Comparison of ENCODE assay signal across 30 mouse cellular contexts in the genomic region with DNA sequence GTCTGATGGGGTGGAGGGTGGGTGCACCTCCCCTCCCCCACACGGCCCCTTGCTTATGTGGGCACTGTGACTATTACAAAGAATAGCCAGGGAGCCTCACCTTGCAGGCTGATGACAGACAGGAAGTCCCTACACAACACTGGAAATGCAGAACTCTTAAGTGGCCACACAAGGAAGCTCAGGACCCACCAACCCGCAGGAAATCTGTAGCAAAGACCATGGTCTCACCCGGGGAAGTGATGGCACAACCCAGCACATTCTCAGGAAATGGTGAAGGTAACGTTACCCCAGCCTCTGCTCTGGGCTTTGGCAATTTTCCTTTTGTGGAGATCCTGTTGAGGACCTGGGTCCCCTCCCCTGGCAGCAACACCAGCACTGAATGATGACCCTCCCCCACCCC. TPM values are rescaled to one million over a fixed set of nuclear protein-coding genes. Genes with fewer than 3 reads are reported as not detected.
DNase-seq lines count a peak whose midpoint lies in the region; ATAC-seq lines count a peak whose summit lies in the region.
"Had no signal": no experiment of that assay in that cellular context is flagged by ENCODE, and none has a peak within 500 bp of the region (broad histone marks: within the 10 kb centered on the region; RNA-seq: fewer than 3 reads in every experiment).

No protein-coding gene starts in this region.

- no peaks in the 10 kb centered on the region for H3K36me3 ChIP-seq in liver, embryonic 13.5 days
- H3K36me3 ChIP-seq in limb, embryonic 13.5 days, result no peaks in the 10 kb centered on the region
- H3K36me3 ChIP-seq: G1E; hindbrain, embryonic 12.5 days; limb, embryonic 15.5 days; lung, embryonic 15.5 days; midbrain, embryonic 13.5 days had no signal

- H3K4me2 ChIP-seq in liver, embryonic 13.5 days, result no peak overlapping the region
- no peak overlapping the region for H3K4me2 ChIP-seq in limb, embryonic 13.5 days (replicated peaks)
- H3K4me2 ChIP-seq: heart, embryonic 11.5 days; hindbrain, embryonic 12.5 days; limb, embryonic 15.5 days; lung, embryonic 15.5 days; midbrain, embryonic 13.5 days had no signal

- no peaks in the 10 kb centered on the region for H3K9me3 ChIP-seq in liver, embryonic 13.5 days (replicated peaks)
- H3K9me3 ChIP-seq in limb, embryonic 13.5 days, result no peaks in the 10 kb centered on the region
- H3K9me3 ChIP-seq: hindbrain, embryonic 12.5 days; limb, embryonic 15.5 days; lung, embryonic 15.5 days; midbrain, embryonic 13.5 days had no signal

- peak; percentile 20; the same call in 1 of the 2 replicates for ATAC-seq in liver, embryonic 13.5 days (ENCODE audit: low read depth)
- peak; percentile 79 for ATAC-seq in common myeloid progenitor, adult 5-6 weeks (replicated peaks; ENCODE audit: low read depth, poor library complexity, severe bottlenecking)
- ATAC-seq in limb, embryonic 13.5 days (ENCODE audit: low FRiP score, low read depth), result no peak
- peak; percentile 87 for ATAC-seq in megakaryocyte progenitor cell, adult 5-6 weeks (replicated peaks; ENCODE audit: poor library complexity)
- ATAC-seq: Patski had no signal

- H3K27me3 ChIP-seq in liver, embryonic 13.5 days, result no peaks in the 10 kb centered on the region
- no peaks in the 10 kb centered on the region for H3K27me3 ChIP-seq in limb, embryonic 13.5 days
- H3K27me3 ChIP-seq: hindbrain, embryonic 12.5 days; limb, embryonic 15.5 days; lung, embryonic 15.5 days; midbrain, embryonic 13.5 days; Patski had no signal

- no peak overlapping the region for H3K27ac ChIP-seq in liver, embryonic 13.5 days
- H3K27ac ChIP-seq in limb, embryonic 13.5 days, result peak overlapping the region; percentile 11; the same call in 1 of the 2 replicates
- H3K27ac ChIP-seq: hindbrain, embryonic 12.5 days; limb, embryonic 15.5 days; lung, embryonic 15.5 days; macrophage; midbrain, embryonic 13.5 days had no signal

- WGBS in liver, embryonic 13.5 days (ENCODE audit: insufficient replicate concordance), result 25% methylated on average over 4 of the region's 4 CpGs
- WGBS in limb, embryonic 13.5 days, result 44% methylated on average over 4 of the region's 4 CpGs

- no peak overlapping the region for H3K9ac ChIP-seq in liver, embryonic 13.5 days
- H3K9ac ChIP-seq in limb, embryonic 13.5 days, result no peak overlapping the region
- H3K9ac ChIP-seq: hindbrain, embryonic 12.5 days; limb, embryonic 15.5 days; lung, embryonic 15.5 days; midbrain, embryonic 13.5 days had no signal

- no peak overlapping the region for H3K4me3 ChIP-seq in liver, embryonic 13.5 days (replicated peaks)
- no peak overlapping the region for H3K4me3 ChIP-seq in limb, embryonic 13.5 days
- H3K4me3 ChIP-seq: hindbrain, embryonic 12.5 days; limb, embryonic 15.5 days; lung, embryonic 15.5 days; midbrain, embryonic 13.5 days had no signal

- intact Hi-C loops in left cerebral cortex, postnatal 25 days (cut with DNase I), result no loop called here

- no peak for DNase-seq in liver, embryonic 13.5 days
- no peak for DNase-seq in liver
- DNase-seq in left cerebral cortex, postnatal 25 days (ENCODE audit: low spot score in 2 of 2), result no peak
- DNase-seq in layer of hippocampus, adult 8-10 months (ENCODE audit: low spot score in 2 of 2), result no peak
- no peak for DNase-seq in spleen, adult 12 weeks (ENCODE audit: low spot score)
- DNase-seq: adrenal gland, postnatal 36 days; cerebellum, adult 11-12 months; cerebellum, postnatal 14 days; embryo, embryonic 11 days; kidney, adult 11 months; right cerebral cortex, postnatal 25 days; thymus, postnatal 14 days had no signal

- no peaks in the 10 kb centered on the region for H3K4me1 ChIP-seq in liver, embryonic 13.5 days (replicated peaks)
- peaks cover 24% of the 10 kb centered on the region for H3K4me1 ChIP-seq in limb, embryonic 13.5 days
- H3K4me1 ChIP-seq: lung, embryonic 15.5 days had no signal

RNA-seq across cellular contexts. Expression of a gene that starts 3.7 kb away (rescaled TPM):
- 0.57 and 0.85 TPM in 2 replicates for polyA plus RNA-seq in liver, embryonic 13.5 days (2015; fragmentation: Nextera tagmentation; extraction: Ambion mirVana)
- 0.97 and 4.9 TPM in 2 replicates for total RNA-seq in common myeloid progenitor, adult 5-6 weeks (2017)
- 0.33 TPM in 1 of 2 replicates, not detected in the other for polyA plus RNA-seq in limb, embryonic 13.5 days (2015; fragmentation: Nextera tagmentation; extraction: Ambion mirVana)
- total RNA-seq in megakaryocyte progenitor cell, adult 5-6 weeks (2015), result 4.5 and 6.3 TPM in 2 replicates
- 8.2 and 9.5 TPM in 2 replicates for total RNA-seq in megakaryocyte progenitor cell, adult 5-6 weeks (2017)
- not detected for total RNA-seq in left cerebral cortex, postnatal 25 days (2021)
- total RNA-seq in layer of hippocampus, adult 8-10 months (2022), result not detected
- total RNA-seq: adrenal gland, adult 18-20 months; adrenal gland, postnatal 36 days; gastrocnemius, adult 8-10 months; layer of hippocampus, postnatal 14 days; monocyte, adult 5-6 weeks had no signal
- polyA plus RNA-seq: frontal cortex, adult 2 months; G1E; heart, postnatal 0 days; hindbrain, embryonic 12.5 days; midbrain, embryonic 13.5 days; testis, adult 2 months had no signal

RNA-seq across cellular contexts. Expression of a gene that starts 27.7 kb away (rescaled TPM):
- 0.49 and 0.60 TPM in 2 replicates for polyA plus RNA-seq in liver, embryonic 13.5 days (2015; fragmentation: Nextera tagmentation; extraction: Ambion mirVana)
- not detected in 2 replicates for total RNA-seq in common myeloid progenitor, adult 5-6 weeks (2017)
- 15.9 and 16.0 TPM in 2 replicates for polyA plus RNA-seq in limb, embryonic 13.5 days (2015; fragmentation: Nextera tagmentation; extraction: Ambion mirVana)
- total RNA-seq in megakaryocyte progenitor cell, adult 5-6 weeks (2015), result not detected in 2 replicates
- total RNA-seq in megakaryocyte progenitor cell, adult 5-6 weeks (2017), result not detected in 2 replicates
- 100 to 1,000 TPM; 551 to 645 TPM for total RNA-seq in left cerebral cortex, postnatal 25 days (2021)
- 100 to 1,000 TPM; 189 to 232 (median 208) TPM for total RNA-seq in layer of hippocampus, adult 8-10 months (2022)
- total RNA-seq: G1E; gastrocnemius, adult 8-10 months; monocyte, adult 5-6 weeks had no signal
- polyA plus RNA-seq: G1E; heart, postnatal 0 days; macrophage; testis, adult 2 months had no signal

Comparison
In these comparisons a context has a peak if more than half of its experiments do, and no peak if none do; other contexts are left out.
1. RNA of a gene that starts 27.7 kb away (total RNA-seq): 551 to 645 TPM in left cerebral cortex, postnatal 25 days and 189 to 232 TPM in layer of hippocampus, adult 8-10 months; not detected in common myeloid progenitor, adult 5-6 weeks and not detected in megakaryocyte progenitor cell, adult 5-6 weeks; every median in the first group is over 100 times any median in the second.